Mouse (Mus musculus) forebrain, embryonic 12.5 days (tissue): ENCODE measurements around the gene Mettl7a2. TPM values are rescaled to one million over a fixed set of nuclear protein-coding genes. Genes with fewer than 3 reads are reported as not detected.
"Not testable (repeated sequence)": the region's sequence is repeated elsewhere in the genome, so short reads cannot be mapped to it uniquely, and the experiment has no call there.

ENCODE experiments used
- ATAC-seq: fragments of 200-750 bp; cut with Nextera tagmentation; 2 replicates; pipeline ENCODE4 v1.8.0; 2017; ENCODE audit warnings: moderate TSS enrichment; ENCODE audit not compliant: low FRiP score
- H3K27ac ChIP-seq: fragments of 300-500 bp; sonication (generic); 2 replicates; pipeline ENCODE4 v1.5.1; 2016; ENCODE audit warnings: mild to moderate bottlenecking
- H3K27me3 ChIP-seq: fragments of 300-500 bp; sonication (generic); 2 replicates; pipeline ENCODE4 v1.6.1; 2016; ENCODE audit warnings: mild to moderate bottlenecking
- H3K36me3 ChIP-seq: fragments of 300-500 bp; sonication (generic); replicated peaks from 2 replicates; pipeline ENCODE4 v1.6.1; 2016; ENCODE audit warnings: mild to moderate bottlenecking
- H3K4me1 ChIP-seq: fragments of 300-500 bp; sonication (generic); 2 replicates; pipeline ENCODE4 v1.6.1; 2016
- H3K4me2 ChIP-seq: fragments of 300-500 bp; sonication (generic); 2 replicates; pipeline ENCODE4 v1.6.1; 2016; ENCODE audit warnings: mild to moderate bottlenecking, moderate library complexity
- H3K4me3 ChIP-seq: fragments of 300-500 bp; sonication (generic); replicated peaks from 2 replicates; pipeline ENCODE4 v1.5.1; 2016; ENCODE audit warnings: mild to moderate bottlenecking
- H3K9ac ChIP-seq: fragments of 300-500 bp; sonication (generic); 2 replicates; pipeline ENCODE4 v1.6.1; 2016; ENCODE audit warnings: mild to moderate bottlenecking
- H3K9me3 ChIP-seq: fragments of 300-500 bp; sonication (generic); 2 replicates; pipeline ENCODE4 v1.6.1; 2016
- WGBS: fragments of 180-500 bp; shearing (Covaris S2); methylation state at CpG from one replicate; pipeline ENCODE4 v1.1.7; 2016; 5-methylcytosine and 5-hydroxymethylcytosine counted together
- polyA plus RNA-seq: library from polyadenylated mRNA; unstranded; fragments of >200 nt; fragmentation: Nextera tagmentation; extraction: Ambion mirVana; gene quantifications from 2 replicates; pipeline ENCODE4 v1.2.1, GENCODE M21; 2016

Gene Mettl7a2
- polyA plus RNA-seq, 1 experiment from 2014 or later = not detected

DNA sequence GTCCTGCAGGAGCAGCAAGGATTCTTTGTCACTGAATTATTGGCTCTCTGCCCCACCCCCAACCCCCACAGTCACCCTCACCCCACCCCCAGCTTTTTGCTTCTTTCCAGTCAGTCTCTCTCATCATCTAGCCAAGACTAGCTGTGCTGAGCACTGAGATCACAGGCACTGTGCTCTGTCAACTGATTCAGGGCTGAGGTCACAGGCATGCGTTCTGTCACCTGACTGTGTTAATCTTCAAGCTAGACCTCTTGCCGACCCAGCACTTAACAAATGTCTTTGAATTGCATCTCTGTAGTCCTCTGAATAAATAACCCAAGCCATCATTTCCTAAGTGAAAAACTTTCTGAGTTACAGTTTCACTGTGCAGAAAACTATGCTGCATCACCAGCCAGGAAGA lies 3.5 kb upstream of the Mettl7a2 start:
- ATAC-seq = no peak
- H3K4me2 ChIP-seq = no peak overlapping the region
- H3K27ac ChIP-seq = no peak overlapping the region
- no peak overlapping the region for H3K9ac ChIP-seq
- H3K9me3 ChIP-seq = no peaks in the 10 kb centered on the region
- no peak overlapping the region for H3K4me3 ChIP-seq
- no peaks in the 10 kb centered on the region for H3K36me3 ChIP-seq
- no peaks in the 10 kb centered on the region; the same call in 1 of the 2 replicates for H3K4me1 ChIP-seq
- H3K27me3 ChIP-seq = no peaks in the 10 kb centered on the region
- 59% methylated on average over 2 of the region's 2 CpGs for WGBS

- Histone ChIP-seq H3K4me3 (no peak overlapping the region), H3K36me3 (no peaks in the 10 kb centered on the region), H3K27ac (no peak overlapping the region), H3K27me3 (no peaks in the 10 kb centered on the region), H3K4me2 (no peak overlapping the region), H3K9me3 (no peaks in the 10 kb centered on the region), H3K9ac (no peak overlapping the region), H3K4me1 (no peaks in the 10 kb centered on the region; the same call in 1 of the 2 replicates)
- WGBS = 78% methylated on average over 6 of the region's 6 CpGs
- no peak for ATAC-seq
Observed at GRCm38 (mm10) chr15:100351501-100352060, 1.4 kb upstream of the Mettl7a2 start.

DNA sequence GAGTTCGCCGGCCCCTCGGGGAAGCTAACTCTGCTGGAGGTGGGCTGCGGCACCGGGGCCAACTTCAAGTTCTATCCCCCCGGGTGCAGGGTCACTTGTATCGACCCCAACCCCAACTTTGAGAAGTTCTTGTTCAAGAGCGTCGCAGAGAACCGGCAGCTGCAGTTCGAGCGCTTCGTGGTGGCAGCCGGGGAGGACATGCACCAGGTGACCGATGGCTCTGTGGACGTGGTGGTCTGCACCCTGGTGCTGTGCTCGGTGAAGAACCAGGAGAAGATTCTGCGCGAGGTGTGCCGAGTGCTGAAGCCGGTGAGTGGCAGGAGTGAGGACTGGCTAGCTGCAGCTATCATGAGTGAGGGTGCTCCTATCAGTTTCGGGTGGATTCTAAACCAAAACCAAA lies 399 bp downstream of the Mettl7a2 start:
- H3K4me3 ChIP-seq, H3K4me2 ChIP-seq, H3K9ac ChIP-seq, H3K27ac ChIP-seq, H3K9me3 ChIP-seq, H3K27me3 ChIP-seq, H3K36me3 ChIP-seq, ATAC-seq, H3K4me1 ChIP-seq: not testable (repeated sequence)
- 94% methylated on average over 22 of the region's 22 CpGs for WGBS

DNA sequence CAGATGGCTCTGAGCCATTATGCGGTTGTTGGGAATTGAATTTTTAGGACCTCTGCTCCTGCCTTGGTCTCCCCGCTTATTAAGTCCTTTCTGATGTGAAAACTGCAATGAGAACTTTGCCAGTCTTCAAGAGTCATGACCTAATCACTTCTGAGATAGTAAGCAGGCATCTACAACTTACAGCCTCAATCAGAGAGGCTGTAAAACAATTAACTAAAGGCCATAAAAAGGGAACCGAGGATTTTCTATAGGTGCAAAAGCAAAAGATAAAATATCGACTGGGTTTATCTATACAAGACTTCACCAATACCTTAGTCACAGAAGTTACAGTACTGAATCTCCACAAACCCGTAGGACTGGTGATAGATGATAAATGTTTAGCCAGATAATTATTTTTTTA lies 2.9 kb downstream of the Mettl7a2 start:
- Histone ChIP-seq H3K27me3 (no peaks in the 10 kb centered on the region), H3K4me3 (no peak overlapping the region), H3K9me3 (no peaks in the 10 kb centered on the region), H3K4me1 (no peaks in the 10 kb centered on the region), H3K36me3 (no peaks in the 10 kb centered on the region), H3K4me2 (no peak overlapping the region), H3K27ac (no peak overlapping the region), H3K9ac (no peak overlapping the region)
- 88% methylated on average over 5 of the region's 5 CpGs for WGBS
- no peak for ATAC-seq

DNA sequence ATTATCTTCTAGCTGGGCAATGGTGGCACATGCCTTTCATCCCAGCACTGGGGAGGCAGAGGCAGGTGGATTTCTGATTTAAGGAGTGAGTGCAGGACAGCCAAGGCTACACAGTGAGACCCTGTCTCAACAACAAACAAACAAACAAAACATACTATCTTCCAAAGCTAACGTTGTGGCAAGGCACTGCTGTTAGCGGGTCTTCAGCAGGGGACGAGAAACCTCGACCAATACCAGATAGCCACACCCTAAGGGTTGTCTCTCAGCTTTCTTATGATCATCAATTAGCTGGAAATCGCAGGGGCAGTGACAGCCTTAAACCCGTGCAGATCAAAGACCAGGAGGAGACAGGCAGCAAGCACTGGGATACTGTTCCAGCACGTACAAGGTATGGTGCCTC lies 11.2 kb downstream of the Mettl7a2 start, which contains the start of gene Higd1c:
Gene Higd1c (plus strand): TSS at position 301 of the 400 bp plus-strand sequence.
- Histone ChIP-seq H3K4me1 (no peaks in the 10 kb centered on the region), H3K27me3 (no peaks in the 10 kb centered on the region), H3K4me2 (no peak within 1 kb of the TSS), H3K9me3 (no peaks in the 10 kb centered on the region), H3K36me3 (no peaks in the 10 kb centered on the region), H3K9ac (no peak within 1 kb of the TSS), H3K27ac (no peak within 1 kb of the TSS), H3K4me3 (no peak within 1 kb of the TSS)
- ATAC-seq = no peak
- 81% methylated on average over 7 of the region's 7 CpGs for WGBS

DNA sequence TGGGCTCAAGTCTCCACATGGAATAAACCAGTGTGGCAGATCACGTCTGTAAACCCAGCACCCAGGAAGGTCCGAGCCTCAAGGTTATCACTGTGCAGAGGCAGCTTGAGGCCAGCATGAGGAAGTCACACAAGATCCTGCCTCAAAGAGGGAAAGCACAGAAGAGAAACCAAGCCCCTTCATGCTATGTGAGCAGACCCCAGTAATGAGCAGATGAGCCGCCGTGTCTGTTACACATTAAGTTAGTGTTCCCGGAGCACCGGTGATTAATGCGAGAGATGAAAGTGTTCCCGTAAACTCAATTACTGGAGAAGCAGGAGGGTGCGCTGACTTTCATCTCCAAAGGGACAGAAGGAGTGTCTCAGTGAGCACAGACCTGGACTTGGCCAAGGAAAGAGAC lies 13.0 kb downstream of the Mettl7a2 start:
- H3K27me3 ChIP-seq, H3K4me3 ChIP-seq, H3K4me2 ChIP-seq, H3K9me3 ChIP-seq, H3K4me1 ChIP-seq, H3K27ac ChIP-seq, H3K36me3 ChIP-seq, ATAC-seq, H3K9ac ChIP-seq: not testable (repeated sequence)
- WGBS = 77% methylated on average over 9 of the region's 9 CpGs

GRCm38 (mm10) chr15:100367119-100367518 lies 14.1 kb downstream of the Mettl7a2 start:
- no peak overlapping the region for H3K27ac ChIP-seq
- no peak for ATAC-seq
- no peak overlapping the region for H3K4me3 ChIP-seq
- H3K9me3 ChIP-seq = no peaks in the 10 kb centered on the region
- no peak overlapping the region for H3K9ac ChIP-seq
- H3K4me2 ChIP-seq = no peak overlapping the region
- no peaks in the 10 kb centered on the region for H3K27me3 ChIP-seq
- H3K36me3 ChIP-seq = no peaks in the 10 kb centered on the region
- 89% methylated on average over 7 of the region's 7 CpGs for WGBS
- H3K4me1 ChIP-seq = no peaks in the 10 kb centered on the region

GRCm38 (mm10) chr15:100375066-100375465 lies 22.1 kb downstream of the Mettl7a2 start:
- Histone ChIP-seq H3K4me1 (no peaks in the 10 kb centered on the region), H3K27ac (no peak overlapping the region), H3K4me2 (no peak overlapping the region), H3K36me3 (no peaks in the 10 kb centered on the region), H3K27me3 (no peaks in the 10 kb centered on the region), H3K9ac (no peak overlapping the region), H3K9me3 (0 out of 2 replicates have a peak, but pooled peaks cover 7% of the 10 kb centered on the region), H3K4me3 (no peak overlapping the region)
- ATAC-seq = no peak
- WGBS = 43% methylated on average over 5 of the region's 5 CpGs

GRCm38 (mm10) chr15:100377847-100378505 lies 25.0 kb downstream of the Mettl7a2 start:
- not testable (repeated sequence) for H3K4me2 ChIP-seq, H3K27me3 ChIP-seq, ATAC-seq, H3K4me3 ChIP-seq, H3K36me3 ChIP-seq, H3K9ac ChIP-seq, H3K9me3 ChIP-seq, H3K4me1 ChIP-seq, H3K27ac ChIP-seq
- WGBS = 55% methylated on average over 4 of the region's 9 CpGs

GRCm38 (mm10) chr15:100379658-100380057 lies 26.7 kb downstream of the Mettl7a2 start:
- no peak overlapping the region for H3K27ac ChIP-seq
- no peak for ATAC-seq
- H3K9ac ChIP-seq = no peak overlapping the region
- 84% methylated on average over 8 of the region's 8 CpGs for WGBS
- H3K4me3 ChIP-seq = no peak overlapping the region
- no peaks in the 10 kb centered on the region for H3K27me3 ChIP-seq
- no peak overlapping the region for H3K4me2 ChIP-seq
- H3K9me3 ChIP-seq = no peaks in the 10 kb centered on the region
- 0 out of 2 replicates have a peak, but pooled peaks cover 3% of the 10 kb centered on the region for H3K4me1 ChIP-seq
- no peaks in the 10 kb centered on the region for H3K36me3 ChIP-seq

GRCm38 (mm10) chr15:100380104-100380503 lies 27.1 kb downstream of the Mettl7a2 start:
- no peak overlapping the region for H3K27ac ChIP-seq
- ATAC-seq = no peak
- H3K9ac ChIP-seq = no peak overlapping the region
- H3K4me3 ChIP-seq = no peak overlapping the region
- H3K4me1 ChIP-seq = 0 out of 2 replicates have a peak, but pooled peaks cover 3% of the 10 kb centered on the region
- H3K4me2 ChIP-seq = no peak overlapping the region
- H3K9me3 ChIP-seq = no peaks in the 10 kb centered on the region
- WGBS = 75% methylated on average over 2 of the region's 2 CpGs
- H3K36me3 ChIP-seq = no peaks in the 10 kb centered on the region
- H3K27me3 ChIP-seq = no peaks in the 10 kb centered on the region

DNA sequence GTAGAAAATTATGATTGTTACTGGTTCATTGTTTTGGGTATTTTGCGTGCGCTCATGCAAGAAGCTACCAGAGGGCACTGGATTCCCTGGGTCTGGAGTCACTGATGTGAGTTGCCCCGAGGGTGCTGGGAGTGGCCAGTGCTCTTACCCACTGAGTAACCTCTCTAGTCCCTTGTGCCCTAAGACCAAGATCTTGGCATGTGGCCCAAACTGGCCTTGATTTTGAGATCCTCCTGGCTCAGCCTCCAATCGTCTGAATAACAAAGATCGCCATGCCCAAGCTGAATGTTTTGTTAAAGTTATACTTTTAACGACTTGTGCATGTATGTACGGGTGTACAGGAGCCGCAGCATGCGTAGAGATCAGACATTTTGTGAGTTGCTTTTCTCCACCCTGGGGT lies 32.7 kb downstream of the Mettl7a2 start:
- H3K9ac ChIP-seq = no peak overlapping the region
- H3K4me3 ChIP-seq = no peak overlapping the region
- ATAC-seq = no peak
- H3K4me1 ChIP-seq = 0 out of 2 replicates have a peak, but pooled peaks cover 3% of the 10 kb centered on the region
- H3K27me3 ChIP-seq = no peaks in the 10 kb centered on the region
- WGBS = 92% methylated on average over 9 of the region's 9 CpGs
- no peaks in the 10 kb centered on the region for H3K36me3 ChIP-seq
- H3K27ac ChIP-seq = no peak overlapping the region
- no peak overlapping the region for H3K4me2 ChIP-seq
- H3K9me3 ChIP-seq = no peaks in the 10 kb centered on the region
